Mouse (Mus musculus) brain, embryonic 18.5 days (tissue): Measurements from ENCODE around the gene Nat9.

Experiments used
- DNase-seq: peaks from one replicate; pipeline ENCODE4 v3.0.0-alpha.2; 2012; ENCODE audit warnings: low read depth, low spot score

Nat9 gene

DNA sequence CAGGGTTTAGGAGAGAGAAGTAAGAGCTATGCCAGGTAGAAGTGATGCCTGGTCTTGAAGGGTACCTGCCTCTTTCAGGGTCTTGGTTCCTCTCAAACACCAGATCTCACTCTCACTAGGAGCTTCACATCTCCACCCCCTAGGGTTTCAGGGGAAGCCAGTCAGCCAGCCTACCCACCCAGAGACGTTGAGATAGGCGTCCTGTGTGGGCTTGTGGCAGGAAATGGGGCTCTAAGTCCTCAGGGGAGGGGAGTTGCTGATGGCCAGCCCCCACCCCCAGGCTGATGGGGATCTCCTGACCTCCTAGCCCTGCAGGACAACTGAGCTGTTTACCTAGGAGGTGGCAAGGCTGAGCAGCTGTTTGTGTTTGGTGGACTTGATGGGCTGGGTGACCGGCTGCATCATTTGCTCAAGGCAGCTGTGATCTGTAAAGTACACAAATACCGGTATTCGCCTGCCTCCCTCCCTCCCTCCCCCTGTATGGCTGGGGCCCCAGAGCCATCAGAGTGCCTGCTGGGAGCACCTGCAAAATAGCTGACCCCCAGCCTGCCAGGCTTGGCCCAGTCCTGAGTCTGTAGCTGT lies 32.5 kb downstream of the Nat9 start:
- no peak for DNase-seq

DNA sequence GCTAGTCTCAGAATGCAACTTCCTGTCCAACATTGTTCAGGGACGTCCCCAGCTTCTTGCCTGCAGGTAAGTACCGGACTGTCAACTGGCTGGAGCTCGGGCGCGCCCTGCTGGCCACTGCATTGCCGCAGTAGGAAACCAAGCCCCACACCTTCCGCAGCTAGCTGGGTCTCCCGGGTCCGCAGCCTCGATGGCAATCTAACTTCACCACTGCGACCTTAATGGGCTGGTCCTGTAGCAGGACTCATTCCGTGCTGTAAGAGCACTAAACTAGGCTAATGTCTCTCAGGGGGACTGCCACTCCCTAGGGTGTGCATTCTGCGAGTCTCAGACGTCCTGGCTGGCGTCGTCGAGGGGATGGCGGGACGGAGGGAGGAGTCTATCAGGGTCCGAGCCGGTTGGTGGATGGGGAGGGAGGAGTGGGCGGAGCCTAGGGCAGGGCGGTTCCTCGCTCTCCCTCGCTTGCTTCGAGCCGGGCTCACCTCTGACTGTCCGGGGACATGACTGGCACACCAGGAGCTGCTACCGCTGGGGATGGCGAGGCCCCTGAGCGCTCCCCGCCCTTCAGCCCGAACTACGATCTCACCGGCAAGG lies 33.9 kb downstream of the Nat9 start:
- no peak for DNase-seq

DNA sequence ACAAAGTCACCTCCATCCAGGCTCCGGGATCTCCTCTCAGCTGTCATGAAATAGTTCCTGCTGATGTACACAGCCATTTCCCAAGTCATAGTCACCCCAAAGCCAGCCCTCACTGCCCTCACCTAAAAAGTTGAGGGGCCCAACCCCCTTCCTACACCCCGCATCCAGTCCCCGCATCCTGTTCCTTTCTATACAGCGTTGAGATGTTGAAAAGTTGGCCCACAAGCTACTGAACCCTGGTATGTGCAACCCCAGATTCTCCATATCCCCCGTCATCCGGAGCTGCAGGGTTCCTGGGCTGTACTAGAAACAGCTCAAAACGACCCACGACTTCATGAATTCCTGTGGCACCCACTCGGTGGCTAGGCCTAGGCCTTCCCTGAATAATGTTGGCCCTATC lies 34.6 kb downstream of the Nat9 start:
- DNase-seq = no peak

DNA sequence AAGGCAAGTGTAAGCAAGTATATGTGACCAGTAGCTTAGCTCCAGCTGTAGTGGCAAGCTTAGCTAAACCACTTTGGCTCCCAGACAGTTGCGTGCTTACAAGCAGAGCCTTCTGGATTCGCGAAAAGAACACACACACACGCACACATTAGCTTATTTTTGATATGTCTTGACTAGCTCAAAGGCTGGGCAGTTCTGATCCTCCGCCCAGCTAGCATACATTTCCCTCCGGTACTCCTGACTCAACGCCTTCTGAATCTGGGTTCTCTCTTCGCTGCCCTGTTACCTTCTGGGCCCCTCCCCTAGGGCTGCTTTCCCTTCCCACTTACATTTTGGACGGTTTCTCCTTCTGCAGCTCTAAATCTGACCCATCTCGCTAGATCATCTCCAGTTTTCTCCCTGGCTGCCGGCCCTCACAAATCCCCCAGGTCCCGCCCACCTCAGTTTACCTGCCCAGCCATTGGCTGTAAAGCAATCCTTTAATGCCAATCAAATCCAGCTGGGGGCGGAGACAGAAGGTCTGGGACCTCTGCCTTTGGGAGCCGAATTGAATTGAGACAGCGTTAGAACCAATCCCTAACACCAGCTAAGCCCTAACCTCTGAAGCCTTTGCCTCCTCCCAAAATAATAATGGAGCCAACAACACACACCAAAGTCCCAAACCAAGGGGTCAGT lies 35.8 kb downstream of the Nat9 start:
- DNase-seq = no peak

DNA sequence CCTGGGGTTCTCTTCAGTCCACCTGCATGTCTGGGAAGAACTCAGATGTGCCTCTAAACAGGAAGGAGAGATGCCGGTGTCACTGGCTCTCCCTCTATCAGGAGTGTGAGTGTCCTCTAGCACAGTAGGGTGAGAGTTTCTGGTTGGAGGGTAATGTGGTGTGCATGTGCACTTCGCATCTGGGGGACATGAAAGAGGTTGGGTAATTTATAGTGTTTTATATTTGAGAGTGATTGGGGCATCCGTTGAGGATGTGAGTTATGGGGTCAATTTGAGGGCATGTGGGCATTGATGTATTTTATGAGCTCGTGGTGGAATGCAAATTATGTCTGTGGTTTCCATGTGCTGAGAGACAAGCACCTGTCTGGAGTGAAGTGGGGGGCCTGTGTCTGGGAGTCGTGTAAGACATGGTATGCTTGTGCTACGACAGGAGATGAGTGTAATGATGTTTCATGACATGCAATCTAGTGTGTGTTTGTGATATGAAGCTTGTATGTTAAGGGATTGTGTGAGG lies 36.9 kb downstream of the Nat9 start:
- DNase-seq = no peak

DNA sequence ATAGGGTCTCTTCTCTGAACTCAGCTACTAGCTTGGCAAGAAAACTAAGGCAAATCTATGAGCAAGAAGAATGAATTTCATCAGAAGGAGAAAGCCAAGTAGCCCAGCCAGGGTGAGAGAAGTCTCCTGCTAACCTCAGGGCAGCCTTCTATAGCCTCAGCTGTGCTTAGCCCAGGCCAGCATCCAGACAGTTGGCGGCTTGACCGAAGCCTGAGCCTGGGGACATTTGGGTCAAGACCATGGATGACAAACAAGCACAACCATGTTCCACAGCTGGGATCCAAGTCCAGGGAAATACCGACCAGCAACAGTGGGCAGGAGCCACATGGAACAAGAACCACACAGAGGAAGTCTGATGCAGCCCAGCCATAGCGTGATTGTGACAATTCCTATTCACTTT lies 39.8 kb downstream of the Nat9 start:
- no peak for DNase-seq

DNA sequence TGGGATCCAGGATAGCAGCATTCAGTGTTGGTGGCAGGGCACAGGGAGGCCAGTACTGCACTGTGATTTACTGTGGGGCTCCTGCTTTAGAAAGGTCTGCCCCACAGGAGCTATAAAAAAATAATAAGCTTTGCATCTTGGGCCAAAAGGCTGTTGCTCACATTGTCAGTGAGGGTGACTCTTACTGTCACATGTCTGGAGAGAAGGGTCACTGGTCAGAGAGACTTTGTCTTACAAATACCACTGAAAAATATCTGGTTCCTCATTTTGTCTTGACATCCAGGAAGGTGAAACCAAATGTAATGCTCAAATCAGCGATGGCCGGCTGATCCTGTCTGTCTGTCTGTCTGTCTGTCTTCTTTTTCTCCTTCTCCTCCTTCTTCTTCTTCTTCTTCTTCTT lies 45.7 kb downstream of the Nat9 start:
- no peak for DNase-seq

DNA sequence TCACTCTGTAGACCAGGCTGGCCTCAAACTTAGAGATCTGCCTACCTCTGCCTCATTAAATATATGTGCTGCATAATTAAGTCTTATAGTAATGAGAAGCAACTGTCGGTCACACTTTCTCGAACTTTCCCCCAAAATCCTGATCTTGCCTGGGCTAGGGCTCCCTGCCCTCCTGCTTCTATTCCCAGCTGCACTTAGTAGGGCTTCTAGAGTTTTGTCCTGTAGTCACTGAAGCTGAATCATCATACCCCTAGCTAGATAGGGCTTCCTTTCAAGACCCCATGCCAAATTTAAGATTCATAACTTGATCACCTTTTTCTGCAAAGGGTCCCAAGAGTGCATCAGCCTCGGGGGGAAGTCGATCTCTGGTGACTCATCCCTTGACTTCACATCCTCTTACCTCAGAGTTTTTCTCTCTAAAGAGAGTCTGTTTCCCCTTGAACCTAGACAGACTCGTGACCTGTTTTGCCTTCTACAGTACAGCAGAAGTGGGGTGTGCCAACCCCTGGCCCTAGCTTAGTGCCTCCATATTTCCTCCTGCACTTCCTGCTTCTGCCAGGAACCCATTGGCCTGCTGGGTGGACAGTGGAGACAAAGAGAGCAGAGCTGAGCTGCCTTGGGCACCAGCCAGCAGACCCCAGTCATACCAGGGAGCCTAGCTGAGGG lies 48.9 kb downstream of the Nat9 start:
- no peak for DNase-seq

DNA sequence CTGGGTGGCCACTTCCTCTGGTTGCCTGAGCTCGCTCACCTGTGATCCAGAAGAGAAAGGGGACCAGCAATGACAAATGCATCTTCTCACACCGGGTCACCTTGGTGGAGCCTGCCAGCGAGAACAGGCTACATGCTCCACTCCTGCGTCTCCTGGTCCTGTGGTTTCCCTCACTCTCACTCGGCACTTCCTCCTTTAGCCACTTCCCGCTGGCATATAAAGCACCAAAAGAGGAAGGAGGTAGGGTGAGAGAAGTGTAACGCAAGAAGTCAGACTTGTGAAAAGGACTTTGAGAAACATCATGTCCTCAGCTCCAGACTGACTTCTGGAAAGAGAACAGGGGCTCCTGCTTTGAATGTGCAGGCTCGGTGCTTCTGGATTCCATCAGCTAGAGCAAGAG lies 53.9 kb downstream of the Nat9 start, which contains the start of gene Cd300lf:
Gene Cd300lf (minus strand): TSS at position 193 of the 400 bp plus-strand sequence.
- no peak for DNase-seq
